Mouse (Mus musculus) stomach, embryonic 14.5 days (tissue): ENCODE results near the gene Tomm40. TPM values are rescaled to one million over a fixed set of nuclear protein-coding genes. Genes with fewer than 3 reads are reported as not detected.

Experiments
- ATAC-seq: fragments of 200-750 bp; cut with Nextera tagmentation; 2 replicates; pipeline ENCODE4 v1.8.0; 2017; ENCODE audit warnings: low read depth, moderate TSS enrichment; ENCODE audit not compliant: insufficient number of reproducible peaks, insufficient read depth, low FRiP score
- H3K27ac ChIP-seq: fragments of 300-500 bp; sonication (generic); 2 replicates; pipeline ENCODE4 v1.5.1; 2014; ENCODE audit warnings: mild to moderate bottlenecking, low read length, moderate library complexity, mixed read lengths
- H3K27me3 ChIP-seq: fragments of 300-500 bp; sonication (generic); 2 replicates; pipeline ENCODE4 v1.6.1; 2014; ENCODE audit warnings: low read length, control low read depth, mixed read lengths; ENCODE audit not compliant: control insufficient read depth, insufficient read depth
- H3K36me3 ChIP-seq: fragments of 300-500 bp; sonication (generic); 2 replicates; pipeline ENCODE4 v1.6.1; 2014; ENCODE audit warnings: mild to moderate bottlenecking, control low read depth, low read length, moderate library complexity, mixed read lengths; ENCODE audit not compliant: control insufficient read depth, insufficient read depth
- H3K4me1 ChIP-seq: fragments of 300-500 bp; sonication (generic); 2 replicates; pipeline ENCODE4 v1.6.1; 2014; ENCODE audit warnings: low read length, control low read depth, mixed read lengths; ENCODE audit not compliant: control insufficient read depth, insufficient read depth
- H3K4me2 ChIP-seq: fragments of 300-500 bp; sonication (generic); replicated peaks from 2 replicates; pipeline ENCODE4 v1.6.1; 2014; ENCODE audit warnings: low read depth, low read length, control low read depth
- H3K4me3 ChIP-seq: fragments of 300-500 bp; sonication (generic); 2 replicates; pipeline ENCODE4 v1.5.1; 2014; ENCODE audit warnings: low read depth, low read length, control low read depth
- H3K9ac ChIP-seq: fragments of 300-500 bp; sonication (generic); replicated peaks from 2 replicates; pipeline ENCODE4 v1.6.1; 2014; ENCODE audit warnings: low read depth, mild to moderate bottlenecking, control low read depth, low read length, moderate library complexity, mixed read lengths
- H3K9me3 ChIP-seq: fragments of 300-500 bp; sonication (generic); 2 replicates; pipeline ENCODE4 v1.6.1; 2016; ENCODE audit warnings: low read depth, low read length, control low read depth; ENCODE audit not compliant: control insufficient read depth
- WGBS: fragments of 180-500 bp; shearing (Covaris S2); extraction: QIAGEN DNeasy Blood & Tissue Kit; methylation state at CpG from one replicate; pipeline ENCODE4 v1.1.7; 2014; 5-methylcytosine and 5-hydroxymethylcytosine counted together
- polyA plus RNA-seq: library from polyadenylated mRNA; unstranded; fragments of >200 nt; fragmentation: Nextera tagmentation; extraction: Ambion mirVana; gene quantifications from 2 replicates; pipeline ENCODE4 v1.2.1, GENCODE M21; 2014

Gene Tomm40
- polyA plus RNA-seq, 1 experiment from 2014 or later = 91.2 TPM

DNA sequence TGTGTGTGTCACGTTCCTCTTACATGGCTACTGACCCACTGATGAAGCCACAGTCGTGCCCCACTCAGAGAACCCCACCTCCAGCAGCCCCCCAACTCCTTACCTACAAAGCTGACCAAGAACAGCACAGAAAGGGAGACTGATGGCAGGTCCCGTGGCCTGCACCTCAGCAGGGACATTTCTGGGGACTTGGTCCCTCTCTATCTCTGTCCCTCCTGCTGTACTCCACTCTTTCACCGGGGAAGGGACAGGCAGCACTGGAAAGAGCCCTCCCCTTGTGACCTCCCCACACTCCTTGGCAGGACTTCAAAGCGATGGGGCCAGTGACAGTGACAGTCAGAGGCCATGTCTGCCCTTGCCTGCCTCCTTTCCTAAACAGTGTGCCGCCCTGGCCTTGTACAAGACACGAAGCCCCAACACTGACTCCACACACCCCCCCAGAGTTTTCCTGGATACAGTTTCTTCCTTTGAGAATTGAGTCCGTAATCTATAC, 34.0 kb downstream of the Tomm40 start, which contains the start of the genes Gm44805 and Apoc4:
Gene Gm44805 (minus strand): TSS at position 222 of the 493 bp plus-strand sequence.
Gene Apoc4 (minus strand): TSS at position 278 of the 493 bp plus-strand sequence.
- Histone ChIP-seq H3K4me1 (no peaks in the 10 kb centered on the region), H3K27me3 (no peaks in the 10 kb centered on the region), H3K4me3 (no peak within 1 kb of the TSS), H3K9me3 (no peaks in the 10 kb centered on the region), H3K36me3 (no peaks in the 10 kb centered on the region), H3K27ac (no peak within 1 kb of the TSS), H3K9ac (no peak within 1 kb of the TSS), H3K4me2 (no peak within 1 kb of the TSS)
- 60% methylated on average over 8 of the region's 8 CpGs for WGBS
- ATAC-seq = no peak

DNA sequence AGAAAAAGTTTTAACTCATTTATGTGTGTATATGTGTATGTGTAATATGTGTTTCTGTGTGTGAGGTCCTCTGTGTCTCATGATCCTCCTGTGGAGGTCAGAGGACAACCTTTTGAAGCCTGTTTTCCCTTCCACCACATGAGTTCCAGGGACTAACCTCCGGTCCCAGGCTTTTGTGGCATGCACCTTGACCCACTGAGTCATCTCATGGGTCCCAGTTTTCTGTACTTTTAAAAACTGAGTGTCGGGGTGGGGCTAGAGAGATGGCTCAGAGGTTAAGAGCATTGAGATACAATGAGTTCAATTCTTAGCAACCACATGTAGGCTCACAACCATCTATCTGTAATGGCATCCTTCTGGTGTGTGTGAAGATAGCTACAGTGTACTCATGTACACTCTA, 34.5 kb downstream of the Tomm40 start:
- H3K4me1 ChIP-seq = no peaks in the 10 kb centered on the region
- H3K27ac ChIP-seq = no peak overlapping the region
- H3K9ac ChIP-seq = no peak overlapping the region
- no peaks in the 10 kb centered on the region for H3K27me3 ChIP-seq
- ATAC-seq = no peak
- H3K4me3 ChIP-seq = no peak overlapping the region
- H3K9me3 ChIP-seq = no peaks in the 10 kb centered on the region
- H3K36me3 ChIP-seq = no peaks in the 10 kb centered on the region
- no peak overlapping the region for H3K4me2 ChIP-seq
- WGBS = 76% methylated on average over 2 of the region's 2 CpGs

DNA sequence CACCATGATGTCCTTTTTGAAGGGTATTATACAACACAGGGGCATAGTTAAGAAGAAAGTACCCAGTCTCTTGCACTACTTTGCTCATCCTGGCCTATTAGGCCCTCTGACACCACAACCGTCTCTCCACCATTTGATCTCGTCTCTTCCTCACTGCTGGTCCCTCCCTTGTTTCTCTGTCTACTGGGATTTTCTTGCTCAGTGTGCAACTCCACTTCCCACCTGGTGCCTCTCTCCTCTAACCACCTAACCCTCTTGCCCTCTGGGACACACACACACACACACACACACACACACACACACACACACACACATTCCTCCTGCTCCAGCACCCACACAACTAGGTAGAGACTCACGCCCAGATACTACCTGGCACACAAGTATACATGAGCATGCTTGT, 36.3 kb downstream of the Tomm40 start:
- H3K27ac ChIP-seq = no peak overlapping the region
- ATAC-seq = no peak
- no peaks in the 10 kb centered on the region for H3K9me3 ChIP-seq
- no peak overlapping the region for H3K4me2 ChIP-seq
- H3K36me3 ChIP-seq = no peaks in the 10 kb centered on the region
- no peaks in the 10 kb centered on the region for H3K4me1 ChIP-seq
- H3K27me3 ChIP-seq = no peaks in the 10 kb centered on the region
- no peak overlapping the region for H3K9ac ChIP-seq
- 84% methylated on average over 3 of the region's 3 CpGs for WGBS
- H3K4me3 ChIP-seq = no peak overlapping the region

DNA sequence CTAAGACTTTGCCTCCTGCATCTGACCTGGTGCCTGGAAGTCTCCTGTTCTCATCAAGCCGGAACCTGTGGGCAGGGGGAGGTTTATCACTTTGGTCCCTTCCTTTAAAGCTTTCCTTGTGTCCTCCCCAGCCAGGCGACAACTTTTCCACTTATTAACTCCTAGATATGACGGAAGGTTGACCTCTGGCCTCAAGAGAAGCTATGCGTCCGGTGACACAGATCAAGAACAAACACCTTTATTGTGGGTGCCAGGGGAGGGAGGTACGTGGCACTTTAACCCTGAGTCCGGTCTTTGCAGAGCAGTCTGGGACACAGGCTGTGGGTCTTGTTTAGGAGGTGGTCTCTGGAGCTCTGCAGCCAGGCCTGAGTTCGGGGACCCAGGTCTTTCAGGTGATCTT, 37.4 kb downstream of the Tomm40 start, which contains the start of gene Apoc2:
Gene Apoc2 (minus strand): TSS at position 70 of the 400 bp plus-strand sequence.
- ATAC-seq = no peak
- Histone ChIP-seq H3K27ac (no peak within 1 kb of the TSS), H3K9ac (no peak within 1 kb of the TSS; the same call in 1 of the 2 replicates), H3K4me3 (no peak within 1 kb of the TSS), H3K4me1 (no peaks in the 10 kb centered on the region), H3K36me3 (no peaks in the 10 kb centered on the region), H3K9me3 (no peaks in the 10 kb centered on the region), H3K27me3 (no peaks in the 10 kb centered on the region), H3K4me2 (no peak within 1 kb of the TSS)
- 61% methylated on average over 8 of the region's 8 CpGs for WGBS

DNA sequence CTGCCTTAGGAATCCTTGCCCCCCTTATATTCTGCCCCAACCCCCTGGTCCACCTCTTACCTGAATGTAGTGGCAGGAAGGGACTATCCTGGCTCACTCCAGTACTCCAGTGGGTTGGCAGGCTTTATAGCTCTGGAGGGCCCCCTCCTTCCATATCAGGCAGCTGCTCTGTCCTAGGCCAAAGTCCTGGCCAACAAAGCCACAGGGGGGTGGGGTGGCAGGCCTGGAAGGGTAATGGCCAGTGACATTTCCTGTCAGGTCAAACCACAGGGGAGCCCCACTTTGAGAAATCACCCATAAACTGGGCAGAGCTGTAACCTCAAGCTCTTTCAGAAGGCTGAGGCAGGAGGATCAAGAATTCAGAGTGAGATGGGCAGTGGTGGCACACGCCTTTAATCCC, 38.6 kb downstream of the Tomm40 start:
- 58% methylated on average over 1 of the region's 1 CpGs for WGBS
- Histone ChIP-seq H3K9me3 (no peaks in the 10 kb centered on the region), H3K4me1 (no peaks in the 10 kb centered on the region), H3K36me3 (no peaks in the 10 kb centered on the region), H3K27ac (no peak overlapping the region), H3K9ac (no peak overlapping the region), H3K4me2 (no peak overlapping the region), H3K27me3 (no peaks in the 10 kb centered on the region), H3K4me3 (no peak overlapping the region)
- no peak for ATAC-seq

DNA sequence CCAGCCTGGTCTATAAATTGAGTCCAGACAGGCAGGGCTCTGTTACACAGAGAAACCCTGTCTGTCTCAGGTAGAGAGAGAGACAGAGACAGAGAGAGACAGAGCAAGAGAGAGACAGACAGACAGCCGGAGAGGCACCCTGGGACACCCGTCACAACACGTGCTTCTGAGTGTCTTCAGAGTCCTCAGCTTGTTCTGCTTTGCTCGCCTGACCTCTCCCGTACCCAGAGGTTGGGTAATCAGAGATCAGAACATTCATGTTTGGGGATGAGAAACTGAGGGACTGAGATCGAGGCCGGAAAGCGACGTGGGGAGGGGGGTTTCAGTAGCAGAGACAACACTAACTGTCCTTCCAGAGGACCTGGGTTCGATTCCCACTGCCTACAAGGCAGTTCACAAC, 39.4 kb downstream of the Tomm40 start:
- H3K4me1 ChIP-seq = no peaks in the 10 kb centered on the region
- H3K36me3 ChIP-seq = no peaks in the 10 kb centered on the region
- no peak overlapping the region for H3K4me3 ChIP-seq
- WGBS = 78% methylated on average over 10 of the region's 10 CpGs
- no peak overlapping the region for H3K9ac ChIP-seq
- no peak overlapping the region for H3K27ac ChIP-seq
- H3K27me3 ChIP-seq = no peaks in the 10 kb centered on the region
- no peaks in the 10 kb centered on the region for H3K9me3 ChIP-seq
- no peak overlapping the region for H3K4me2 ChIP-seq
- no peak for ATAC-seq

DNA sequence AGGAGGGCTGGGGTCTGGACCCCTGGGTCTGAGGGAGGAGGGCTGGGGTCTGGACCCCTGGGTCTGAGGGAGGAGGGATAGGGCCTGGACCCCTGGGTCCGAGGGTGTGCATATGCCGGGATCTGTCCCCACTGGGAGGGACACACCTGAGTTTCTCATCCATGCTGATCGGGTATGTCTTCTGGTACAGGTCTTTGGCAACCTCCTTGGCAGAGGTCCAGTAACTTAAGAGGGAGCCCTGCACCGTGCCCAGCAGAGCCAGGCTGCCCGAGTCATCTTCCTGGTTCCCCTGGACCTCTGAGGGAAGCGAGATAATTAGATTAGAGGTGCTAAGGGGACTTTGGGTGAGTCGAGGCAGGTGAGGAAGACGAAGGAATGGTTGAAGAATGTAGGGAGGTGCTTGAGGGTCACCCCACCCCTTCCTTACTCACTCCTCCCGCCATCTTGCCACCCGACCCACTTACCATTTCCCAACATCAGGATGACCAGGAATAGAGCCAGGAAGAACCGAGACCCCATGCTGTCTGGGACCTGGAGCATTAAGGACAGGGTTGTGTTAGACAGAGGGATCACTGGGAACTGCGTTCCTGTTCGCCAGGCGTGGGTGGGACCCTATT, 42.0 kb downstream of the Tomm40 start:
- Histone ChIP-seq H3K27me3 (no peaks in the 10 kb centered on the region), H3K4me3 (no peak overlapping the region), H3K9ac (no peak overlapping the region), H3K4me1 (peaks cover 4% of the 10 kb centered on the region; the same call in 1 of the 2 replicates), H3K27ac (no peak overlapping the region), H3K9me3 (no peaks in the 10 kb centered on the region), H3K4me2 (no peak overlapping the region), H3K36me3 (no peaks in the 10 kb centered on the region)
- 67% methylated on average over 14 of the region's 14 CpGs for WGBS
- ATAC-seq = no peak

DNA sequence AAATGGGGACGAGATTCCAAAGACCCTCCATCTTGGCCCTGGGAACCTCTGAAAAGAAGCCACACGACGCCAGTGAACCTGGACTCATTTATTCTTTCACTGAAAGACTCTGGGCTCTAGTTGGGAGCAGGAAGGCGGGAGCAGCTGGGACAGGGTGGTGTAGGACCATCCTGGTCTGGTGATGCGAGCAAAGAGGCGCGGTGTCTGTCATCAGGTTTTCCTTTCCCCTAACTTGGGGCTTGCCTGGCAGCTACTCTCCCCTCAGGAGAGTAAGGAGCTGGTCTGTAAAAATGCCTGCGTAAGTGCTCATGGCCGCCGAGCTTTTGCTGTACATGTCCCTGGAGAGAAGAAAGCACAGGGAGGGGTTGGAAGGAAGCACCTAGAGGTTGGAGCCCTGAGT, 43.7 kb downstream of the Tomm40 start:
- ATAC-seq = no peak
- no peak overlapping the region for H3K27ac ChIP-seq
- H3K27me3 ChIP-seq = no peaks in the 10 kb centered on the region
- H3K36me3 ChIP-seq = no peaks in the 10 kb centered on the region
- no peak overlapping the region for H3K9ac ChIP-seq
- no peaks in the 10 kb centered on the region for H3K9me3 ChIP-seq
- H3K4me2 ChIP-seq = no peak overlapping the region
- peaks cover 4% of the 10 kb centered on the region; the same call in 1 of the 2 replicates for H3K4me1 ChIP-seq
- 65% methylated on average over 10 of the region's 10 CpGs for WGBS
- no peak overlapping the region for H3K4me3 ChIP-seq
